Mouse (Mus musculus) heart, adult 2 months (tissue): Measurements from ENCODE around the gene Gm49378. TPM values are rescaled to one million over a fixed set of nuclear protein-coding genes. Genes with fewer than 3 reads are reported as not detected.

Experiments used
- DNase-seq, 2 experiments: peaks; one replicate each; pipeline ENCODE4 v3.0.0; 2021
- H3K27ac ChIP-seq: fragments of 200-600 bp; 2 replicates; pipeline ENCODE4 v1.8.1; 2022
- H3K27me3 ChIP-seq: fragments of 200-500 bp; 2 replicates; pipeline ENCODE4 v1.6.1; 2012; ENCODE audit warnings: mild to moderate bottlenecking, low read length, inconsistent platforms, mixed read lengths; ENCODE audit not compliant: control insufficient read depth, insufficient read depth
- H3K36me3 ChIP-seq: fragments of 200-500 bp; 2 replicates; pipeline ENCODE4 v1.6.1; 2012; ENCODE audit warnings: low read length, inconsistent platforms; ENCODE audit not compliant: control insufficient read depth, insufficient read depth
- H3K4me1 ChIP-seq: fragments of 200-500 bp; 2 replicates; pipeline ENCODE4 v1.6.1; 2011; ENCODE audit warnings: low read length; ENCODE audit not compliant: control insufficient read depth, insufficient read depth
- H3K4me3 ChIP-seq: fragments of 200-600 bp; 2 replicates; pipeline ENCODE4 v1.8.1; 2022
- H3K79me2 ChIP-seq: fragments of 200-500 bp; replicated peaks from 2 replicates; pipeline ENCODE4 v1.6.1; 2012; ENCODE audit warnings: mild to moderate bottlenecking, inconsistent platforms, low read length, moderate library complexity, mixed read lengths; ENCODE audit not compliant: control insufficient read depth, insufficient read depth
- H3K9ac ChIP-seq: fragments of 200-500 bp; 2 replicates; pipeline ENCODE4 v1.6.1; 2012; ENCODE audit warnings: low read depth, mild to moderate bottlenecking, control low read depth, inconsistent platforms, low read length, mixed read lengths
- CTCF ChIP-seq: fragments of 200-600 bp; IDR thresholded peaks from 2 replicates; pipeline ENCODE4 v1.8.1; 2022; ENCODE audit warnings: antibody characterized with exemption, mild to moderate bottlenecking, moderate library complexity
- EP300 ChIP-seq: fragments of 200-500 bp; IDR thresholded peaks from 2 replicates; pipeline ENCODE4 v1.6.1; 2011; ENCODE audit warnings: low read depth, low read length, control low read depth; ENCODE audit not compliant: insufficient read depth
- POLR2A ChIP-seq: fragments of 200-500 bp; IDR thresholded peaks from 2 replicates; pipeline ENCODE4 v1.6.1; 2011; ENCODE audit warnings: mild to moderate bottlenecking, low read depth, low read length, control low read depth; ENCODE audit not compliant: insufficient read depth
- WGBS: fragments of 180-500 bp; shearing (Covaris S2); methylation state at CpG from one replicate; pipeline ENCODE4 v1.1.7; 2018; 5-methylcytosine and 5-hydroxymethylcytosine counted together
- intact Hi-C: fragments of 180-260 bp; cut with DNase I; formaldehyde crosslinking; loops from one replicate; pipeline ENCODE4 v1.15.1; 2025
- polyA plus RNA-seq: library from polyadenylated mRNA; depleted of rRNA; stranded (reverse); fragments of >200 nt; gene quantifications from 2 replicates; pipeline ENCODE4 v1.2.3, GENCODE M21; 2012
- total RNA-seq, 2 experiments: library from RNA; stranded (reverse); gene quantifications; 2 replicates each; pipeline ENCODE4 v1.2.3; 2021

Gm49378 gene
- total and polyA plus RNA-seq, 3 experiments, result 2.5 to 3.8 (median 3.5) TPM

DNA sequence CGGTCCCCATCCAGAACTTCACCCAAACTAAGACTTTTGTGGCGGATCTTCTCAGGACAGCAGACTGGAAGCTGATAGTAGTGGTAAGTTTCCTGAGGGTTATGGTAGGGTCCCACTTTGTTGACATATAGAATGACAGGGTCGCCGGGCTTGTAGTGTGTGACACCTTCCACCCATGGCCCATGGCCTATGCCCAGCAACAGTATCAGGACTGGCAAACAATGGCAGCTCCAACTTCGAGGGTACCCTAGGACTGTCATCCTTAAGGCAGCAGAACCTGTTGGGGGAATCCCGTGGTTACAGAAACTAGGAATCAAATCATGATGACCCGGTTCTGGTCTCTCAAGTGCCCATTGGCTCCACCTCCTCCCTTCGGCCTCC is 5.0 kb upstream of the Gm49378 start:
- WGBS, result 14% methylated on average over 8 of the region's 8 CpGs
- no peaks in the 10 kb centered on the region for H3K36me3 ChIP-seq

GRCm38 (mm10) chr14:55641291-55641690 is 3.6 kb upstream of the Gm49378 start:
- H3K36me3 ChIP-seq, result no peaks in the 10 kb centered on the region
- no peak overlapping the region for H3K4me3 ChIP-seq
- H3K9ac ChIP-seq, result no peak overlapping the region
- H3K27me3 ChIP-seq, result no peaks in the 10 kb centered on the region
- DNase-seq, result no peak
- TF ChIP-seq CTCF (no peak), POLR2A (no peak), EP300 (no peak)
- 0 out of 2 replicates have a peak, but pooled peaks cover 2% of the 10 kb centered on the region for H3K79me2 ChIP-seq
- H3K27ac ChIP-seq, result no peak overlapping the region
- WGBS, result 96% methylated on average over 13 of the region's 13 CpGs
- intact Hi-C loops, result loop anchor here (5.0 kb wide), 1 partner anchor 81 kb away; the partner anchor contains the start of gene Rabggta
- H3K4me1 ChIP-seq, result peaks cover 5% of the 10 kb centered on the region

More for the DNA sequence above, 5.0 kb upstream of the Gm49378 start:
- peak overlapping the region; percentile 88 for H3K9ac ChIP-seq
- peak overlapping the region; percentile 95 for H3K4me3 ChIP-seq
- peaks cover 5% of the 10 kb centered on the region for H3K4me1 ChIP-seq
- intact Hi-C loops, result loop anchor here (2.0 to 5.0 kb wide), 3 partner anchors 18 to 80 kb away; partner anchors contain the start of genes Mdp1 and Rabggta
- TF ChIP-seq POLR2A, result no peak
- DNase-seq, result no peak
- peak overlapping the region; percentile 100 for H3K27ac ChIP-seq
- H3K79me2 ChIP-seq, result 0 out of 2 replicates have a peak, but pooled peaks cover 2% of the 10 kb centered on the region
- H3K27me3 ChIP-seq, result no peaks in the 10 kb centered on the region

DNA sequence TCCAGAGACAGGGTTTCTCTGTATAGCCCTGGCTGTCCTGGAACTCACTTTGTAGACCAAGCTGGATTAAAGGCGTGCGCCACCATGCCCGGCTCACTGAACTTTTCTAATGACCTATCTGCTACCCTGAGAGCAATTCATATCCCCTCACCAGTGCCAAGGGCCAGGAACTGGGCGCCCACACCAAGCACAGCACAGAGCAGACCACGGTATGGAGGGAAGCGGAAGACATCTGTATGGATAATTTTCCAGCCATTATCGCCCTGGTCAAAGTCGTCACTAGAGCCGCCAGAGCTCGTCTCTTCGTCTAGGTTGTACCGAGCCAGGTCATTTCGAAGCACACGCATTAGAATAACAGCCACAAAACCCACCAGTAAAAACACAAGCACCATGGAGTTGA is 3.1 kb upstream of the Gm49378 start:
- TF ChIP-seq EP300 (no peak), CTCF (no peak), POLR2A (no peak)
- Histone ChIP-seq H3K36me3 (peaks cover 2% of the 10 kb centered on the region; the same call in 1 of the 2 replicates), H3K4me3 (no peak overlapping the region), H3K4me1 (peaks cover 5% of the 10 kb centered on the region), H3K9ac (no peak overlapping the region), H3K27ac (no peak overlapping the region), H3K79me2 (0 out of 2 replicates have a peak, but pooled peaks cover 2% of the 10 kb centered on the region), H3K27me3 (no peaks in the 10 kb centered on the region)
- no peak for DNase-seq
- WGBS, result 95% methylated on average over 14 of the region's 14 CpGs
- intact Hi-C loops, result loop anchor here (5.0 kb wide), 1 partner anchor 81 kb away; the partner anchor contains the start of gene Rabggta

GRCm38 (mm10) chr14:55635523-55636007 is 2.1 kb downstream of the Gm49378 start, which contains the start of gene Ipo4:
Ipo4 (minus strand) TSS chr14:55635957.
- intact Hi-C loops, result loop anchor here (2.0 to 5.0 kb wide), 2 partner anchors 37 to 45 kb away; partner anchors contain the start of genes Gmpr2, Nedd8 and Tinf2
- H3K4me3 ChIP-seq, result peak within 1 kb of the TSS; percentile 73
- no peaks in the 10 kb centered on the region for H3K4me1 ChIP-seq
- H3K79me2 ChIP-seq, result 0 out of 2 replicates have a peak, but pooled peaks cover 2% of the 10 kb centered on the region
- peak; percentile 89 to 90 for DNase-seq
- H3K36me3 ChIP-seq, result peaks cover 2% of the 10 kb centered on the region; the same call in 1 of the 2 replicates
- peak within 1 kb of the TSS; percentile 80 for H3K9ac ChIP-seq
- TF ChIP-seq POLR2A (peak; percentile 86), EP300 (peak; percentile 79; the same call in 1 of the 2 replicates), CTCF (no peak)
- peak within 1 kb of the TSS; percentile 81 for H3K27ac ChIP-seq
- WGBS, result under 1% methylated on average over 33 of the region's 33 CpGs
- H3K27me3 ChIP-seq, result no peaks in the 10 kb centered on the region

DNA sequence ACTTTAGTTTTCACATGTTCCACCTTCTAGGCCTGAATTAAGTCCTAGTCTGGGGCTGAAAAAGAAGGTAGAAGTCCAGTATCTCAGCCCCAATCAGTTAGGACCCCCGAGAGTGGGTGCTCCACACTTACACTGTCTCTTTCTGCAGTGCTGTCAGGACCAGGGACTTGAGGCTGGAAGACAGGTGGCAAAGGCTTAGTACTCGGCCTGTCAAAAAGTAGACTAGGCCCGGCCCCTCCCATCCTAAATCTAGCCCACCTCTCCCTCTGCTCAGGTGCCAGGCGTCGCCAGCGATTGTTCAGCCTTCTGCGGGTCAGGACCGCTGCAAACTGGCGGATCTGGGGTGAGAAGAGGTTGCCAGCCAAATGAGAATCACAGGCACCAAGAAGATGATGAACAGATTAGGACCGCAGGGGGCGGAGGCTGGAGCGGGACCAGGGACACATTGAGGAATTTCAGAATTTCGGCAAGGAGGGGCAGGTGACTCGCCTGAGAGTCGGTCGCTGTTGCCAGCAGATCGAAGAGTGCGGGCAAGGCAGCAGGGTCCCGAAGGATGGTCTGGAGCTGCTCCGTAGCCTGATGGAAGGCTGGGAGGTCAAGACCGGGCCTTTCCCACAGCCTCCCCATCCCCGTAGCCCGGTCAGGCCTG is 2.7 kb downstream of the Gm49378 start:
- Histone ChIP-seq H3K36me3 (peaks cover 2% of the 10 kb centered on the region; the same call in 1 of the 2 replicates), H3K79me2 (no peaks in the 10 kb centered on the region), H3K9ac (peak overlapping the region; percentile 80), H3K27me3 (no peaks in the 10 kb centered on the region), H3K4me1 (no peaks in the 10 kb centered on the region), H3K4me3 (peak overlapping the region; percentile 73), H3K27ac (peak overlapping the region; percentile 81)
- peak in 1 of 2 experiments; percentile 54 for DNase-seq
- intact Hi-C loops, result loop anchor here (5.0 kb wide), 1 partner anchor 37 kb away; the partner anchor contains the start of genes Gmpr2 and Nedd8
- TF ChIP-seq CTCF (no peak), EP300 (no peak), POLR2A (no peak)
- WGBS, result 4% methylated on average over 23 of the region's 23 CpGs

DNA sequence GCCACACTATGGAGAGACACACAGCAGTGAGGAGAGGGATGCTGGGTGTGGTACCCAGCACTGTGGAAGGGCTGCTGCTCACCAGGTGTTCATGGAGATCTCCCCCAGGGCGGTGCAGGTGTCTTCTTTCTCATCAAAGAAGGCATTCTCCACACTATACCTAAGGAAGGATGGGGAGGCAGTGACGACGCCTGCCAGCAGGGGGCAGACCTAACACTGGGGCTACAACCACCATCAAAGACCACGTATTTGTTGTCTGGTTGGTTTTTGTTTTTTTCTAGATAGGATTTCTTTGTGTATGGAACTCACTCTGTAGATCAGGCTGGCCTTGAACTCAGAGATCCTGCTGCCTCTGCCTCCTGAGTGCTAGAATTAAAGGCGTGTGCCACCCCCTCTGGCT is 8.4 kb downstream of the Gm49378 start:
- no peaks in the 10 kb centered on the region for H3K36me3 ChIP-seq
- no peak overlapping the region for H3K9ac ChIP-seq
- H3K79me2 ChIP-seq, result no peaks in the 10 kb centered on the region
- no peak overlapping the region for H3K27ac ChIP-seq
- TF ChIP-seq CTCF (peak; percentile 95), POLR2A (no peak), EP300 (no peak; the same call in 1 of the 2 replicates)
- H3K4me3 ChIP-seq, result no peak overlapping the region
- WGBS, result 45% methylated on average over 5 of the region's 5 CpGs
- H3K27me3 ChIP-seq, result no peaks in the 10 kb centered on the region
- peak; percentile 40 to 77 for DNase-seq
- H3K4me1 ChIP-seq, result no peaks in the 10 kb centered on the region
- intact Hi-C loops, result loop anchor here (2.0 kb wide), 1 partner anchor 115 kb away; the partner anchor contains the start of genes Dhrs1 and Nop9
